Mouse (Mus musculus) granulocyte monocyte progenitor cell, adult 5-6 weeks (primary cell): Measurements from ENCODE around the gene Trp63. TPM values are rescaled to one million over a fixed set of nuclear protein-coding genes. Genes with fewer than 3 reads are reported as not detected.
A peak's percentile ranks its signal among the peaks of the same experiment; 100 is the strongest.

Experiments
- ATAC-seq: replicated peaks from 2 replicates; pipeline ENCODE4 v1.8.0; 2016; ENCODE audit warnings: mild to moderate bottlenecking, moderate TSS enrichment, inconsistent platforms; ENCODE audit not compliant: poor library complexity, severe bottlenecking
- total RNA-seq, 2 experiments: library from RNA; stranded (forward) in 1 of 2; stranded (reverse) in 1 of 2; fragments of 200-712, 200-1000 nt in 1 of 2; fragments of >200 nt in 1 of 2; fragmentation: Nextera tagmentation in 1 of 2; gene quantifications; 2 replicates each; pipeline ENCODE4 v1.2.3; 2014 to 2017

Trp63 gene
- total RNA-seq, 2 experiments from 2014 or later: not detected

GRCm38 (mm10) chr16:25860731-25861505 lies 177.4 kb downstream of the Trp63 start:
- ATAC-seq: peak; percentile 56; the same call in 1 of the 2 replicates

GRCm38 (mm10) chr16:25865096-25865869 lies 181.7 kb downstream of the Trp63 start:
- no peak for ATAC-seq

- ATAC-seq: no peak
Measured at GRCm38 (mm10) chr16:25871503-25871902, 187.9 kb downstream of the Trp63 start.

GRCm38 (mm10) chr16:25875681-25876080 lies 192.1 kb downstream of the Trp63 start:
- ATAC-seq: no peak

- ATAC-seq: no peak
Measured at GRCm38 (mm10) chr16:25877416-25877965, 193.9 kb downstream of the Trp63 start.

- no peak for ATAC-seq
Measured at GRCm38 (mm10) chr16:25878116-25878515, 194.6 kb downstream of the Trp63 start.

GRCm38 (mm10) chr16:25899071-25899470 lies 215.5 kb downstream of the Trp63 start:
- ATAC-seq: no peak; the same call in 1 of the 2 replicates

GRCm38 (mm10) chr16:25899657-25900056 lies 216.1 kb downstream of the Trp63 start:
- ATAC-seq: no peak

- no peak for ATAC-seq
Measured at GRCm38 (mm10) chr16:25900389-25900908, 216.9 kb downstream of the Trp63 start.

GRCm38 (mm10) chr16:25912185-25912584 lies 228.6 kb downstream of the Trp63 start:
- ATAC-seq: no peak

GRCm38 (mm10) chr16:25934181-25934580 lies 250.6 kb downstream of the Trp63 start:
- ATAC-seq: no peak
